Mouse (Mus musculus) adrenal gland, postnatal 25 days (tissue): Measurements from ENCODE around the gene Tmem208. TPM values are rescaled to one million over a fixed set of nuclear protein-coding genes. Genes with fewer than 3 reads are reported as not detected.
A peak's percentile ranks its signal among the peaks of the same experiment; 100 is the strongest.

Experiments
- DNase-seq: peaks from one replicate; pipeline ENCODE4 v3.0.0; 2021; ENCODE audit warnings: mixed read lengths
- microRNA-seq, 2 experiments: library from miRNA; unstranded; fragments of <30 nt; microRNA quantifications; one replicate each; pipeline ENCODE4 v1.2.0; 2021
- total RNA-seq: library from RNA; stranded (reverse); gene quantifications from 2 replicates; pipeline ENCODE4 v1.2.3, GENCODE M21; 2021

Tmem208 gene
- total RNA-seq, 1 experiment from 2014 or later, result 61.4 TPM

- DNase-seq, result no peak
These were observed 28.4 kb downstream of the Tmem208 start for GRCm38 (mm10) chr8:105354549-105354948.

GRCm38 (mm10) chr8:105355179-105356024, 29.2 kb downstream of the Tmem208 start:
- no peak for DNase-seq

- no peak for DNase-seq
These were observed 30.5 kb downstream of the Tmem208 start for GRCm38 (mm10) chr8:105356681-105357080.

- no peak for DNase-seq
These were observed 33.1 kb downstream of the Tmem208 start for GRCm38 (mm10) chr8:105359208-105359607.

GRCm38 (mm10) chr8:105359646-105360045, 33.5 kb downstream of the Tmem208 start:
- DNase-seq, result no peak

- peak; percentile 36 for DNase-seq
These were observed 35.9 kb downstream of the Tmem208 start for GRCm38 (mm10) chr8:105361751-105362702.

GRCm38 (mm10) chr8:105367107-105367506, 41.0 kb downstream of the Tmem208 start:
- no peak for DNase-seq

- DNase-seq, result peak; percentile 40
These were observed 46.3 kb downstream of the Tmem208 start for GRCm38 (mm10) chr8:105372473-105372872.

GRCm38 (mm10) chr8:105373032-105373431, 46.9 kb downstream of the Tmem208 start, which contains the start of gene Plekhg4:
Plekhg4 (plus strand) TSS chr8:105373274.
- DNase-seq, result peak; percentile 52

GRCm38 (mm10) chr8:105374513-105374966, 48.4 kb downstream of the Tmem208 start:
- peak; percentile 19 for DNase-seq

- peak; percentile 54 for DNase-seq
These were observed 52.5 kb downstream of the Tmem208 start for GRCm38 (mm10) chr8:105378673-105379072.

GRCm38 (mm10) chr8:105380308-105380707, 54.2 kb downstream of the Tmem208 start:
- DNase-seq, result no peak

- no peak for DNase-seq
These were observed 57.9 kb downstream of the Tmem208 start for GRCm38 (mm10) chr8:105384070-105384469.

Small RNA genes within 50 kb of the gene (microRNA-seq; reads per million reads assigned to microRNA genes)
- gene Gm27320 (0 reads per million in 2 experiments), gene Mir328 (1,923 to 1,998 reads per million in 2 experiments)

Other genes starting within 250 kb of the Tmem208 start
- 1.0 TPM in 1 of 2 replicates, not detected in the other for gene Ces3b, start 242.6 kb upstream of the Tmem208 start, total RNA-seq
- not detected in 2 replicates for gene Ces4a, start 194.6 kb upstream of the Tmem208 start, total RNA-seq
- gene Cbfb, start 155.7 kb upstream of the Tmem208 start, total RNA-seq, result 78.8 and 92.4 TPM in 2 replicates
- 27.9 and 34.5 TPM in 2 replicates for gene D230025D16Rik, start 101.2 kb upstream of the Tmem208 start, total RNA-seq
- gene B3gnt9, start 71.2 kb upstream of the Tmem208 start, total RNA-seq, result 1.2 and 2.1 TPM in 2 replicates
- 18.7 and 21.7 TPM in 2 replicates for gene Tradd, start 61.7 kb upstream of the Tmem208 start, total RNA-seq
- 3.7 and 4.5 TPM in 2 replicates for gene Fbxl8, start 61.7 kb upstream of the Tmem208 start, total RNA-seq
- gene Hsf4, start 56.6 kb upstream of the Tmem208 start, total RNA-seq, result 0.70 and 1.1 TPM in 2 replicates
- gene Nol3, start 50.2 kb upstream of the Tmem208 start, total RNA-seq, result 4.4 and 4.7 TPM in 2 replicates
- gene 4931428F04Rik, start 36.5 kb upstream of the Tmem208 start, total RNA-seq, result 1.9 and 3.7 TPM in 2 replicates
- 28.1 and 32.0 TPM in 2 replicates for gene Exoc3l, start 30.3 kb upstream of the Tmem208 start, total RNA-seq
- gene E2f4, start 28.7 kb upstream of the Tmem208 start, total RNA-seq, result 44.1 and 45.5 TPM in 2 replicates
- gene Elmo3, start 20.8 kb upstream of the Tmem208 start, total RNA-seq, result 3.9 and 9.8 TPM in 2 replicates
- gene Lrrc29, start 76 bp upstream of the Tmem208 start, total RNA-seq, result 4.9 and 7.4 TPM in 2 replicates
- 14.0 and 18.4 TPM in 2 replicates for gene Fhod1, start 21.6 kb downstream of the Tmem208 start, total RNA-seq
- 1.3 and 2.7 TPM in 2 replicates for gene Slc9a5, start 22.5 kb downstream of the Tmem208 start, total RNA-seq
- 0.76 and 0.82 TPM in 2 replicates for gene Plekhg4, start 46.9 kb downstream of the Tmem208 start, total RNA-seq
- not detected in 2 replicates for gene Kctd19, start 87.1 kb downstream of the Tmem208 start, total RNA-seq
- 3.8 and 6.1 TPM in 2 replicates for gene Lrrc36, start 87.2 kb downstream of the Tmem208 start, total RNA-seq
- gene Tppp3, start 145.2 kb downstream of the Tmem208 start, total RNA-seq, result 22.7 and 27.4 TPM in 2 replicates
- 17.7 and 20.6 TPM in 2 replicates for gene Zdhhc1, start 170.5 kb downstream of the Tmem208 start, total RNA-seq
- 0.15 TPM in 1 of 2 replicates, not detected in the other for gene Hsd11b2, start 192.4 kb downstream of the Tmem208 start, total RNA-seq
- 108 and 110 TPM in 2 replicates for gene Atp6v0d1, start 239.7 kb downstream of the Tmem208 start, total RNA-seq